Mouse (Mus musculus) liver, postnatal 0 days (tissue): Measurements from ENCODE around the gene Lmo2.

Experiments used
- CTCF ChIP-seq: sonication (generic); IDR thresholded peaks from 2 replicates; pipeline ENCODE4 v1.5.1; 2016; ENCODE audit warnings: antibody characterized with exemption, low read depth
- EP300 ChIP-seq: IDR thresholded peaks from 2 replicates; pipeline ENCODE4 v1.6.1; 2016; ENCODE audit warnings: antibody characterized with exemption, low read depth, mild to moderate bottlenecking

DNA sequence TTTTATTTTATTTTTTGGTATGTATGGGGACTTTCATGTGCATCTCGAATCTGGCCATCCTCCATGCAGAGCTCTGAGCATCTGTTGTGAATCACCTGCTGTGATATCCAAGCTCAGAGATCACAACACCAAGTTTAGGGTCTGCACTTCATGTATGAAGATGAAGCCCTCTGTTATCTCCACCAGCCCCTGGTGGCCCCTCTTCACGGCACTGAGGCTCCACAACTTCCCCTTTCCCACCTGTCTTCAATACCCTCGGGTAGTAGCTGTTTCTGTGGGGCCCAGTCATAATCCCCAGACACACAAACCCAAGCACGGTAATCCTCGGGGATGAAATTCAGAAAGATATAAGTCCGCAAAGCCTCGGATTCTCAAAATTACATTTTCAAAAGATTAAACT is 65.3 kb downstream of the Lmo2 start:
- TF ChIP-seq CTCF, result no peak
- no peak for TF ChIP-seq EP300
